Mouse (Mus musculus): ENCODE measurements at regions not wholly inside any gene's neighbourhood (a gene's known extent, or its start where the extent isn't known, plus 50 kb on each side); places are given as distances from the start of the nearest gene placed in this dataset.

- TF ChIP-seq CTCF (IDR thresholded peaks at IDR 0.05; ENCODE audit: borderline replicate concordance, control insufficient read depth, extremely low read depth, insufficient read depth, low read length, poor library complexity): no peak
- no peak for TF ChIP-seq POLR2A (IDR thresholded peaks at IDR 0.05; ENCODE audit: control insufficient read depth, extremely low read depth, insufficient read depth, low read length, poor library complexity)
These were observed 232.7 kb upstream of the A1bg start for GRCm38 (mm10) chr15:61155530-61155929.
